Mouse (Mus musculus) ES-E14 (cell line): ENCODE results near the gene Gm28053. TPM values are rescaled to one million over a fixed set of nuclear protein-coding genes. Genes with fewer than 3 reads are reported as not detected.

Source experiments
- DNase-seq: peaks from one replicate; pipeline ENCODE4 v3.0.0-alpha.2; 2013; ENCODE audit warnings: low read depth, low spot score
- H3K27ac ChIP-seq: 2 replicates; pipeline ENCODE4 v1.5.1; 2012; ENCODE audit warnings: low read depth, mild to moderate bottlenecking, low read length, moderate library complexity, mixed read lengths; ENCODE audit not compliant: poor library complexity, insufficient read depth, severe bottlenecking
- H3K36me3 ChIP-seq: 2 replicates; pipeline ENCODE4 v1.6.1; 2012; ENCODE audit warnings: mild to moderate bottlenecking, low read length, moderate library complexity, mixed read lengths; ENCODE audit not compliant: control insufficient read depth, poor library complexity, insufficient read depth, severe bottlenecking
- H3K4me1 ChIP-seq, 2 experiments: fragments of 150-350 bp in 1 of 2; sonication (generic) in 1 of 2; 2 replicates each; pipeline ENCODE4 v1.6.1; 2012; ENCODE audit warnings: low read length in 2 of 2, mild to moderate bottlenecking in 1 of 2, mixed read lengths in 1 of 2; ENCODE audit not compliant: control insufficient read depth in 2 of 2, insufficient read depth in 2 of 2, poor library complexity in 1 of 2
- H3K4me3 ChIP-seq, 2 experiments: fragments of 150-350 bp in 1 of 2; sonication (generic) in 1 of 2; 2 replicates each; pipeline ENCODE4 v1.5.1; 2012; ENCODE audit warnings: low read length in 2 of 2, low read depth in 1 of 2, mild to moderate bottlenecking in 1 of 2, mixed read lengths in 1 of 2; ENCODE audit not compliant: insufficient read depth in 1 of 2, poor library complexity in 1 of 2, severe bottlenecking in 1 of 2
- H3K9ac ChIP-seq: 2 replicates; pipeline ENCODE4 v1.6.1; 2012; ENCODE audit warnings: low read depth, mild to moderate bottlenecking, low read length, mixed read lengths; ENCODE audit not compliant: poor library complexity, insufficient read depth, severe bottlenecking
- H3K9me3 ChIP-seq: fragments of 150-350 bp; sonication (generic); 2 replicates; pipeline ENCODE4 v1.6.1; 2012; ENCODE audit warnings: low read depth, mild to moderate bottlenecking, low read length; ENCODE audit not compliant: control insufficient read depth, insufficient read depth
- CHD2 ChIP-seq: IDR thresholded peaks from 2 replicates; pipeline ENCODE4 v1.6.1; 2014; ENCODE audit warnings: mild to moderate bottlenecking, low read depth, low read length, inconsistent platforms
- HCFC1 ChIP-seq: IDR thresholded peaks from 2 replicates; pipeline ENCODE4 v1.6.1; 2012; ENCODE audit warnings: low read length, inconsistent platforms, borderline replicate concordance; ENCODE audit not compliant: insufficient read depth
- MAFK ChIP-seq: IDR thresholded peaks from 2 replicates; pipeline ENCODE4 v1.6.1; 2014; ENCODE audit warnings: mild to moderate bottlenecking, low read depth, low read length, inconsistent platforms; ENCODE audit not compliant: insufficient read depth
- ZC3H11A ChIP-seq: IDR thresholded peaks from 2 replicates; pipeline ENCODE4 v1.6.1; 2012; ENCODE audit warnings: low read depth, mild to moderate bottlenecking, inconsistent platforms, low read length, borderline replicate concordance
- ZNF384 ChIP-seq: IDR thresholded peaks from 2 replicates; pipeline ENCODE4 v1.6.1; 2012; ENCODE audit warnings: low read depth, low read length, inconsistent platforms
- in situ Hi-C, 2 experiments: fragments of 600-800 bp; cut with MboI; formaldehyde crosslinking; loops; one replicate each; pipeline ENCODE4 v1.15.1; 2025; ENCODE audit warnings: low sequenced_read_pairs in 2 of 2, inconsistent platforms in 1 of 2; ENCODE audit not compliant: unreplicated experiment in 2 of 2
- total RNA-seq: library from RNA; depleted of rRNA; stranded (reverse); fragments of 300-350 nt; gene quantifications from 2 replicates; pipeline ENCODE4 v1.2.3, GENCODE M21; 2012

Gene Gm28053
- total RNA-seq, 1 experiment: not detected

- H3K4me1 ChIP-seq: peaks cover 2 to 3% of the 10 kb centered on the region in 2 experiments; a peak in 1 of 4 replicates
- no peaks in the 10 kb centered on the region for H3K9me3 ChIP-seq
- H3K27ac ChIP-seq: no peak within 1 kb of the TSS
- no peak for DNase-seq
- no peak for TF ChIP-seq MAFK
- no peak for TF ChIP-seq ZNF384
- no peak for TF ChIP-seq CHD2
- TF ChIP-seq HCFC1: no peak
- TF ChIP-seq ZC3H11A: no peak
- no peak within 1 kb of the TSS for H3K9ac ChIP-seq
- H3K4me3 ChIP-seq: no peak within 1 kb of the TSS
- in situ Hi-C loops: no loop called here
- no peaks in the 10 kb centered on the region for H3K36me3 ChIP-seq
Observed at GRCm38 (mm10) chr6:48738961-48739779, 20.8 kb downstream of the Gm28053 start, which contains the start of gene Gimap1. TSS of gene Gimap1 (plus strand) at chr6:48739054.

- no peak overlapping the region for H3K9ac ChIP-seq
- H3K9me3 ChIP-seq: no peaks in the 10 kb centered on the region
- H3K27ac ChIP-seq: no peak overlapping the region
- in situ Hi-C loops: no loop called here
- TF ChIP-seq CHD2: no peak
- no peak for TF ChIP-seq MAFK
- TF ChIP-seq HCFC1: no peak
- no peak for TF ChIP-seq ZC3H11A
- no peak for TF ChIP-seq ZNF384
- H3K4me1 ChIP-seq: peaks cover 2 to 3% of the 10 kb centered on the region in 2 experiments; a peak in 1 of 4 replicates
- no peak overlapping the region for H3K4me3 ChIP-seq
- no peak for DNase-seq
- H3K36me3 ChIP-seq: no peaks in the 10 kb centered on the region
Observed at GRCm38 (mm10) chr6:48739780-48740055, 21.3 kb downstream of the Gm28053 start.

DNA sequence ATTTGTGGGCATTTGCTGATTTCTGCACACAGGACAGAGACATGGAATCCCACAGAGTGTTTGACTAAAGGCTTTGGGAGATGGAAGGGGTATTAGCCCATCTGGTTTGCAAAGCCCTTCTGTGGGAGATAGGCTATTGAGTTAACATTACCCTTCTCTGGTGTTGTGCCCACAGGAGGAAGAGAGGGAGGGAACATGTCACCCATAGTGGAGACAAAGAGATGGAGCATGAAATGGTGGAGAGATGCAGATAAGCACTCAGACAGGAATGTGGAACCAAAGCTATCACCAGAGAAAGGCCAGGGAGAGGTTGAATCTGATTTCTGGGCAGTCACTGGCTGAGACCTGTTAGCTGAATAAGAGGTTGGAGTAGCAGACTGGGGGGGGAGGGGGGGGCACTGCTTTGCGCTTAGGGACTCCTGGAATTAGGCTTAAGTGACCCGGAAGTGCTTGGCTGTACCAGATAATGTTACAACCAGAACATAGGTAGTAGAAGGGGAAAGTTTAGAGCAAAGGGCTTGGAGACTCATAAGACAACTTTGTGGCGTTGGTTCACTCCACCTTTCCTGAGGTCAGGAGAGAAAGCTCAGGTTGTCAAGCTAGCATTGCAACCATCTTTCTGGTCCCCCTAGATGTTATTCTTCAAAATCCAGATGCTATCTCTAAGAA, 22.2 kb downstream of the Gm28053 start:
- in situ Hi-C loops: no loop called here
- TF ChIP-seq HCFC1 (no peak), ZNF384 (no peak), ZC3H11A (no peak)
- no peaks in the 10 kb centered on the region for H3K9me3 ChIP-seq
- H3K4me3 ChIP-seq: no peak overlapping the region
- DNase-seq: no peak
- H3K9ac ChIP-seq: no peak overlapping the region
- peaks cover 2 to 3% of the 10 kb centered on the region in 2 experiments; a peak in 1 of 4 replicates for H3K4me1 ChIP-seq
- H3K36me3 ChIP-seq: no peaks in the 10 kb centered on the region
- H3K27ac ChIP-seq: no peak overlapping the region

GRCm38 (mm10) chr6:48741273-48741672, 22.9 kb downstream of the Gm28053 start:
- H3K9ac ChIP-seq: no peak overlapping the region
- H3K4me3 ChIP-seq: no peak overlapping the region
- peaks cover 2 to 3% of the 10 kb centered on the region in 2 experiments; a peak in 1 of 4 replicates for H3K4me1 ChIP-seq
- TF ChIP-seq HCFC1 (no peak), MAFK (no peak), CHD2 (no peak), ZNF384 (no peak), ZC3H11A (no peak)
- in situ Hi-C loops: no loop called here
- H3K9me3 ChIP-seq: no peaks in the 10 kb centered on the region
- DNase-seq: no peak
- H3K27ac ChIP-seq: no peak overlapping the region
- H3K36me3 ChIP-seq: no peaks in the 10 kb centered on the region
